Comparison of ENCODE assay signal across 15 mouse cellular contexts in genomic region chr6:99251924-99252323, GRCm38 (mm10).
DNase-seq lines count a peak whose midpoint lies in the region; ATAC-seq and TF ChIP-seq lines count a peak whose summit lies in the region.
"Had no signal": no experiment of that assay in that cellular context is flagged by ENCODE, and none has a peak within 500 bp of the region (broad histone marks: within the 10 kb centered on the region; RNA-seq: fewer than 3 reads in every experiment).

No protein-coding gene starts in this region.

- no peak overlapping the region for H3K4me3 ChIP-seq in layer of hippocampus, adult 2 months
- H3K4me3 ChIP-seq: embryonic facial prominence, embryonic 15.5 days had no signal

- 0 out of 2 replicates have a peak, but pooled peaks have one; percentile 50 for ATAC-seq in frontal cortex, adult (ENCODE audit: low TSS enrichment)
- ATAC-seq in granulocyte monocyte progenitor cell, adult 5-6 weeks (replicated peaks; ENCODE audit: poor library complexity, severe bottlenecking) = peak; percentile 47
- ATAC-seq: midbrain, embryonic 16.5 days had no signal

- no peak overlapping the region for H3K27ac ChIP-seq in layer of hippocampus, adult 2 months
- H3K27ac ChIP-seq: embryonic facial prominence, embryonic 15.5 days; hindbrain, embryonic 14.5 days had no signal

- DNase-seq in frontal cortex, adult 2 months (ENCODE audit: extremely low spot score in 1 of 2, low spot score in 1 of 2) = no peak
- DNase-seq in layer of hippocampus, adult 2 months (ENCODE audit: low spot score in 2 of 2) = no peak
- no peak for DNase-seq in layer of hippocampus, postnatal 36 days
- peak; percentile 44 for DNase-seq in CD4-positive helper T cell, adult 2 months (ENCODE audit: low read depth, low spot score)
- DNase-seq in embryo, embryonic 9.5 days (ENCODE audit: extremely low spot score) = no peak
- no peak for DNase-seq in embryo, embryonic 11 days
- DNase-seq: adrenal gland, postnatal 25 days; cerebellum, adult 2 months; kidney, postnatal 36 days; right cerebral cortex, postnatal 14 days had no signal

- TF ChIP-seq CTCF in layer of hippocampus, adult 2 months (conservative IDR thresholded peaks at IDR 0.05) = peak; percentile 63
